Mouse (Mus musculus) heart, adult 11 months (tissue): ENCODE measurements at regions not wholly inside any gene's neighbourhood (a gene's known extent, or its start where the extent isn't known, plus 50 kb on each side); places are given as distances from the start of the nearest gene placed in this dataset.

Experiments used
- DNase-seq: peaks from one replicate; pipeline ENCODE4 v3.0.0; 2022

GRCm38 (mm10) chr17:3248875-3249274 is 77.5 kb upstream of the Tiam2 start:
- no peak for DNase-seq

GRCm38 (mm10) chr17:3249320-3249719 is 77.1 kb upstream of the Tiam2 start:
- no peak for DNase-seq

GRCm38 (mm10) chr17:3251176-3251575 is 75.2 kb upstream of the Tiam2 start:
- peak; percentile 40 for DNase-seq

GRCm38 (mm10) chr17:3251966-3252365 is 74.4 kb upstream of the Tiam2 start:
- peak; percentile 81 for DNase-seq

- DNase-seq: peak; percentile 88
Observed at GRCm38 (mm10) chr17:3253508-3254176, 72.7 kb upstream of the Tiam2 start.

- no peak for DNase-seq
Observed at GRCm38 (mm10) chr17:3256765-3257164, 69.6 kb upstream of the Tiam2 start.

- DNase-seq: no peak
Observed at GRCm38 (mm10) chr17:3258811-3259510, 67.4 kb upstream of the Tiam2 start.

GRCm38 (mm10) chr17:3260796-3261195 is 65.6 kb upstream of the Tiam2 start:
- no peak for DNase-seq

- DNase-seq: peak; percentile 95
Observed at GRCm38 (mm10) chr17:3273108-3274091, 53.0 kb upstream of the Tiam2 start.

- no peak for DNase-seq
Observed at GRCm38 (mm10) chr17:3274449-3275285, 51.7 kb upstream of the Tiam2 start.
